Mouse (Mus musculus): ENCODE measurements at regions not wholly inside any gene's neighbourhood (a gene's known extent, or its start where the extent isn't known, plus 50 kb on each side); places are given as distances from the start of the nearest gene placed in this dataset.
A peak's percentile ranks its signal among the peaks of the same experiment; 100 is the strongest.

- ATAC-seq (replicated peaks; ENCODE audit: low FRiP score, low TSS enrichment, poor library complexity, severe bottlenecking): peak; percentile 98
Observed at GRCm38 (mm10) chr10:20798400-20798799, 73.5 kb upstream of the Pde7b start.

- no peak for ATAC-seq (replicated peaks; ENCODE audit: low FRiP score, low TSS enrichment, poor library complexity, severe bottlenecking)
Observed at GRCm38 (mm10) chr10:20793956-20794355, 69.1 kb upstream of the Pde7b start.

- no peak for ATAC-seq (replicated peaks; ENCODE audit: low FRiP score, low TSS enrichment, poor library complexity, severe bottlenecking)
Observed at GRCm38 (mm10) chr10:20780946-20781345, 56.1 kb upstream of the Pde7b start.

GRCm38 (mm10) chr10:20776640-20777413 lies 51.9 kb upstream of the Pde7b start:
- ATAC-seq (replicated peaks; ENCODE audit: low FRiP score, low TSS enrichment, poor library complexity, severe bottlenecking): peak; percentile 84

DNA sequence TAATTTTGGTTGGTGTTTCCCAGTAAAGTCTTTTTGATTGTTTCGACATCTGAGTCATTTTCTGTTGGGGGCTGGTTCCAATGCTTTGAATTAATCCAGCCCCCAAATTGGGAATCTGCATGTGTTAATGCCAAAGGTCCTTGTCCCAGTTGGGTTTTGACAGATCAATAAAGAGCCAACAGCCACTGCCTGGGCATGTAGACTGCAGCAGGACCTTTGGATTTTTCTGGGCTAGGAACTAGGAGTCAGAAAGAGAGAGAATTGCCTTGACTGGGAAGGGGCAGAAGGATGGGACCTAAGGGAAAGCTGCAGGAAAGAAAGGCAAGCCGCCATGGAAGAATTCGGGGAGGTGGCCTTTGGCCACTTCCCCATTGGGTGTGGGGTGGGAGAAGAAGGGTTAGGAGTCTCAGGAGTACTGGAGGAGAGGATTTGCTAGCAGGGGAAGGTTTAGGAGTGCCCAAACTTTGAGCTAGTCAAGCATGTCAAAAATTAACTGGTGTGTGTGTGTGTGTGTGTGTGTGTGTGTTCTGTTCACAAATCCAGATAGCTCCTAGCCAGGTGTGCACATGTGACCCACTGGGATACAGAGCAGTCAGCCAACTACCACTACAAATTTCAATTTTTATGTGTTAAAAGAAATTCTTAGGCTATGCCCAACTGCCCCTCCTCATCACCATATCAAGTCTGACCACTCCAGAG lies 51.0 kb upstream of the Pde7b start:
- no peak for ATAC-seq (replicated peaks; ENCODE audit: low FRiP score, low TSS enrichment, poor library complexity, severe bottlenecking)

Measured in megakaryocyte-erythroid progenitor cell, adult 5-6 weeks (primary cell).